Mouse (Mus musculus) liver, postnatal 0 days (tissue): ENCODE results near the gene Foxp4.

ENCODE experiments used
- CTCF ChIP-seq: sonication (generic); IDR thresholded peaks from 2 replicates; pipeline ENCODE4 v1.5.1; 2016; ENCODE audit warnings: antibody characterized with exemption, low read depth
- EP300 ChIP-seq: IDR thresholded peaks from 2 replicates; pipeline ENCODE4 v1.6.1; 2016; ENCODE audit warnings: antibody characterized with exemption, low read depth, mild to moderate bottlenecking

DNA sequence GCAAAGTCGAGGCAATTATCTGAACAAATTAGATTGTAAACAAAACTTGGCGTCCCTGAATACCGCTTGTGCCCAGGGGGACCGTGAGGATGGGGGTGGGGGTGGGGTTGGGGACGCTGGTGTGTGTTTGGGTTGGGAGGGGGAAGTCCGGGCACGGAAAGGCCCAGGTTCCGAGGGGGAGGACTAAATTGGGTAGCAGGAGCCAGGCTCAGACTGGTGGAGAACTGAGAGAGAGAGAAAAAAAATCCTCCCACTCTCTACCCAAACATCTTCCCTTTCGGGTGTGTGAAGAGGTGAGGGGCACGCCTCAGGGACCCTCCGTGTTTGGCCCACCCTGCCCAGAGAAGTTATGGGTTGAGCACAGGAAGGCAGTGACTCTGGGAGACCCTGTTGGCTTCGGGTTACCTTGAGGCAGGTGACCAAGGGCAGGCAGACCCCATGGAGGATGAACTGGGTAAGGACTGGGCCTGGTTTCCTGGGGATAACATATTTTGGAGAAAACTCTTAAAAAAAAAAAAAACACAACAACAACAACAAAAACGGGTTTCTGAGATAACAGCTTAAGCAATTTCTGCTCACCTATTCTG is 988 bp upstream of the Foxp4 start:
- TF ChIP-seq CTCF: no peak
- TF ChIP-seq EP300: no peak
